Mouse (Mus musculus) G1E-ER4 (cell line): ENCODE measurements around the gene Hist3h2ba. TPM values are rescaled to one million over a fixed set of nuclear protein-coding genes. Genes with fewer than 3 reads are reported as not detected.

Source experiments
- GATA1 ChIP-seq: IDR thresholded peaks from one replicate; pipeline ENCODE4 v1.8.0; 2012; ENCODE audit warnings: low read length, inconsistent platforms
- polyA plus RNA-seq: library from polyadenylated mRNA; stranded (reverse); fragments of >175 nt; gene quantifications from 2 replicates; pipeline ENCODE4 v1.2.3, GENCODE M21; 2012

Hist3h2ba gene
- polyA plus RNA-seq = 0.11 TPM in 1 of 2 replicates, not detected in the other

DNA sequence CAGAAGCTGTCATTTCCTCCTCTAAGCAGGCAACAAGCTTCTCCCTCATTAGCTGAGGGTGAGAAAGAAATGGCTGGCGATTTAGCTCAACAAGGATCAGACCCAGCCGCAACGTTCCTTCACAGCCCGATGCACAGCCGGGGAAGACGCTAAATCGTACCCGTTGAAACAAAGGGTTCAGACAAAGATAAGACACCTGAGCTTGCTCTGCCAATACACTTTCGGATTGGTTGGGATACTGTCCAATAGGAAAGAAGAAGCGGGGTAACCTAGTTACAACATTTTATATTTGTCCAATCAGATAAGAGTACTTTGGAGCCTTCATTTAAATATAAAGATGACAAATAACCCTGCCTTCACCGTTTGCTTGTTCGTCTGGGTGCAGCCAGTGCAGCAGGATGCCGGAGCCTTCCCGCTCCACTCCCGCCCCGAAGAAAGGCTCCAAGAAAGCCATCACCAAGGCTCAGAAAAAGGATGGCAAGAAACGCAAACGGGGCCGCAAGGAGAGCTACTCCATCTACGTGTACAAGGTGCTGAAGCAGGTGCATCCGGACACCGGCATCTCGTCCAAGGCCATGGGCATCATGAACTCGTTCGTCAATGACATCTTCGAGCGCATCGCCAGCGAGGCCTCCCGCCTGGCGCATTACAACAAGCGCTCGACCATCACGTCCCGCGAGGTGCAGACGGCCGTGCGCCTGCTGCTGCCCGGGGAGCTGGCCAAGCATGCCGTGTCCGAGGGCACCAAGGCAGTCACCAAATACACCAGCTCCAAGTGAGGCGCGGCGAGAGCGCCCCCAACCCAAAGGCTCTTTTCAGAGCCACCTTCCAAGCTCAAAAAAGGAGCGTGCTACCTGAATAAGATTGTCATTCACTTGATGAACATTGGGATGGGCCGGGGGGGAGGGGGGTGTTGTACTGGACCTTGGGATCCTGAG lies at the start of gene Hist3h2ba:
Gene Hist3h2ba (plus strand): TSS at position 379 of the 938 bp plus-strand sequence.
- no peak for TF ChIP-seq GATA1

DNA sequence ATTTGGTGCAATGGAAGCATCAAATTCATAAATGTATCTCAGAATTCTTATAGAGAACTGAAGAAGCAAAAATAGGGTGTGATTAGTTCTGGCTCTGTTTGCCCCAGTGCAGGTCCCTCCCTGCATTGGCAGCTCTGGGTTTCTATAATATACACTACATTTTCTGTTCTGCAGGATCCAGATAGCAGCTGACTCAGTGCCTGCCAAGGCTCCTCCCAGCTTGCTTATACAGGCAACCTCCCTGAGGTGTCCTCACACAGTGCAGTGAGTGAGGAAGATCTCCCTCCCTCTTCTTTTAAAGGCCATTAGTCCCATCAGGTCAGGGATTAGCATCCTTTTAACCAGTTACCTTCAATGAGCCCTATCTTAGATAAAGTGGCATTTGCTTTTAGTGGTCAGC lies 47.6 kb upstream of the Hist3h2ba start:
- no peak for TF ChIP-seq GATA1

DNA sequence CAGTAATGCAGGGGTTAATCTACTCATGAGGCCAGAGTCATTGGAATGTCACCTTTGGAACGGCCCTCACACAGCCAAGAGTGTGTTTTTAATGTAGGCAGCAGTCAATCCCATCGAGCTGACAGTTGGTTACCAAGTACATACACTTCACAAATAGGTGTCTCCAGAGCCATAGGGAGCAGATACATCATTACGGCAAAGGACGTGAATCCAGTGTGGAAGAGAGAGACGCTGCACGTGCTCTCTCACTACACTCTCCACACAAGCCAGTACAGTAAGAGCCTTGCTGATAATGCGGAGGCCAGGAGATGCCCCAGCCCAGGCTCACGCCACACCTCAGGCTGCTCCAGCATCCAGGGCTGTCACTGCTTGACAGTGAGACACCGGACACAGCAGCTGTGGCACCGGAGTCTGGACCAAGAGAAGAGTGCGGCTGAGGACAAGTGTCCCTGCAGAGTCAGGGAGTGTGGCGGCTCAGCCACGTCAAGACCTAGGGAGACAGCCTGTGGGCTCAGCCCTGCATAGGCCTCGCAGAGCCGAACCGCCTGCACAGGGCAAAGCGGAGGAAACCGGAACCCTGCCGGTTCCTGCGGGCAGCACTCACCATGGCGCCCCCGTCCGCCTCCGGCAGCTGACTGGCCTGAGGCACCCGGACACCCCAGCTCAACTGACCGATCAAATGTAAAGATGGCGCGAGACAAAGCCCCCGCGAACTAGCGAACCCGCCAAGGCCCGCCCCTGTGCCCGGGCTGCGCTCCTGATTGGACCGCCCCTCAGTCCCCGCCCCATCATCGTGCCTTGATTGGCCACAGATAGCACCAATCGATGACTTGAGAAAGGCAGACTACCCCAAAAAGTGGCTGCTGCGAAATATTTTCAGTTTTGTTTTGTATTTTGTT lies 45.0 kb upstream of the Hist3h2ba start, which contains the start of gene Zfp39:
Gene Zfp39 (minus strand): TSS at position 715 of the 899 bp plus-strand sequence.
- no peak for TF ChIP-seq GATA1

DNA sequence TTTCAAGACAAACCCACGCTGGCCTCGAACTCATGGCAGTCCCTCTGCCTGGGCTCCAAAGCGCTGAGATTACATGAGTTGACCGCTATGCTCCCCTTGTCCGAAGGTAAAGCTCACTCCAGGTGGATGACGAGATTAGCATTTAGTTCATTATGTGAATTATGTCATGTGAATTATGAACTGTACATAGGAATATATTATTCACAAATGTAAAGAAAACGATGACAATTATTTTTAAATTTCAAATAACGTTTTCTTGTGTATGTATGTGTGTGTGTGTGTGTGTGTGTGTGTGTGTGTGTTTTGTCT lies 44.4 kb upstream of the Hist3h2ba start:
- TF ChIP-seq GATA1 = no peak

DNA sequence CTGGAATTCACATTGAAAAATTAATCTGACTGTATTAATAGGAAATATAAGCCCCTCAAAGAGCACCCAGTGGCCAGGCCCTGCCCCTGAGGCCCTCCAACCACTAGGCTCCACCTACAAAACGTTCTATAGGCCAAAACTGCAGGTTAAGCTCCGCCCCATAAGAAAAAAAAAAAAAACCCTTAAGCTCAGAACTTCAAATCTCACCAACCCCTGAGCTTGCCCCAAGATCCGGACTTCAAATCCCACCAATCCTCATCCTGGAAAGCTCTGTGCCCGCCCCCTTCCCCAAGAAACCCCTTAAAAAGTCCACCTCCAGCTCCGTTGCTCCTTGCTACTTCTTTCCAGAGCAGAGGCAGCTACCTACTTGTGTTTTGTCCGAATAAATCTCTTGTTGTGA lies 43.9 kb upstream of the Hist3h2ba start:
- TF ChIP-seq GATA1 = no peak

DNA sequence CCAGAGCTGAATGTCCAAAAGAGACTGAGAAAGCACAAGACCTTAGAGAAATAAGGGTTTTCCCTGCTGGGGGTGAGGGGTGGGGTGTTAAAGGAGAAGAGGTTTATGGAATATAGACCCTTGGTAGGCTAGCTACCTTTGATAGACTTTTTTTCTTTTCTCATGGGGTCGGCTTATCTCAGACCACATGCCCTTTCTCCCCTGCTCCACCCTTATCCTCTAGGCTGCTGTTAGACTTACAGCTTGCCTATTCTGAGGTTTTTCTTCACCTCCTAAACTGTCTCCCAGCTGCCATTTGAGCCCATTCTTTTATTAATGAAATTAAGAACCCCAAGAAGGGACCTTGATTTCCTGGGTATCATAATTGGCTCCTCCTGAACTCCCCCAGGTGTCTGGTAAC lies 34.9 kb upstream of the Hist3h2ba start:
- TF ChIP-seq GATA1 = no peak

DNA sequence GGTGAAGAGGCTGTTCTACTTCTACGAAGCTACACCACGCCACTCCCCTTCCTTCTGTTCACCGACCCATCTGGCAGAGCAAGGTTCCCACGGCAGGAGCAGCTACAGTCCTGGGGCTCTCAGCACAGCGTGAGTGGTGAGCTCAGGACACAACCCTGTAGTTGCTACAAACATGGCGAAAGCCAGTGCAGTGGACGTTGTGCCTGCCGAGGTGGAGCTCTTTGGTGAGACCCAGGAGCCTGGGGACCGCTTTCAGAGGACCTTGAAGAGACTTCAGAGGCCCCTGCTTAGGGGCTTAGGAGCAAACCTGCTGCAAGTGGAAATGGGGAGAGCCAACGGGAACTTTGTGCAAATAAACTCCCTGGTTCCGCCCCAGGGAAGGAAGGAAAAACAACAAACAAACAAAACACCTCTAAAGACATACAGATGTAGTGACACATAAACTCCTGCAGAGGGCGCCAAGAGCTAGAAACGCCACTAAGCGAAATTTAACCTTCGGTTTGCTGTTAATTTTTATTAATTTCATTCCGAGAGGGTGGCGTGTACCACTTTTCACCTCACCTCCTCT lies 34.2 kb upstream of the Hist3h2ba start:
- TF ChIP-seq GATA1 = no peak

DNA sequence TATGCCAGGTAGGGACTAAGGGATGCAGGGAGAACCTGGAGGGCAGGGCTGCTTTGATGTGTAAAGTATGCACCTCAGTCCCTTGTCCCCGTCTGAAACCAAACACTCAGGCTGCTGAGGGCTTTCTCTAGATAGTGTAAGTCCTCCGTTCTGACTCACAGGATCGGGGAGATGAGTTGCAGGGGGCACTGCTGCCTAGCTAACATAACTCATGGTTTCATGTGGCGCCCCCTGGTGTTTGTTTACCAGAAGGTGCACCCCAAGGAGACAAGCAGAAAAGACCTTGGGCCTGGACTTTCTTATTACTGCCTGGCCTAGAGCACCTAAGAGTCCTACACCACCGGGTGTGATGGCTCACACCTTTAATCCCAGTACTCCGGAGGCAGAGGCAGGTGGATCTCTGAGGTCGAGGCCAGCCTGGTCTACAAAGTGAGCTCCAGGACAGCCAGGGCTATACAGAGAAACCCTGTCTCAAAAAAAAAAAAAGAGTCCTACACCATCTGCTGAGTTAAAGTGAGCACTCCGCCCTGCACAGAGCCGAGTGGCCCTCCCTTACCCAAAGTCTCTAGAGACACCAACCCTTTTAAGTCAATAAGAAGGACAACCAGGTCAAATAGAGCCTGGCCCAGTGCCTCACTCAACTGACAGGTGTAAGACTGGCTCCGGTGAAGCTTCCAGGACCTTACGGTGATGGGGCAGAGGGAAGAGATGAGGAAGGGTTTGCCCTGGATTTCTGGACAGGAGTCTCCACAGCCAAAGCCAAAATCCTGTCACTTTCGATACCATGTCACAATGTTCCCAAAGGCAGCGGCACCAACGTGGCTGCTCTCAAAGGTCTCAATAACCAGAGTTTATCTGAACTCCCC lies 31.6 kb upstream of the Hist3h2ba start:
- TF ChIP-seq GATA1 = no peak

DNA sequence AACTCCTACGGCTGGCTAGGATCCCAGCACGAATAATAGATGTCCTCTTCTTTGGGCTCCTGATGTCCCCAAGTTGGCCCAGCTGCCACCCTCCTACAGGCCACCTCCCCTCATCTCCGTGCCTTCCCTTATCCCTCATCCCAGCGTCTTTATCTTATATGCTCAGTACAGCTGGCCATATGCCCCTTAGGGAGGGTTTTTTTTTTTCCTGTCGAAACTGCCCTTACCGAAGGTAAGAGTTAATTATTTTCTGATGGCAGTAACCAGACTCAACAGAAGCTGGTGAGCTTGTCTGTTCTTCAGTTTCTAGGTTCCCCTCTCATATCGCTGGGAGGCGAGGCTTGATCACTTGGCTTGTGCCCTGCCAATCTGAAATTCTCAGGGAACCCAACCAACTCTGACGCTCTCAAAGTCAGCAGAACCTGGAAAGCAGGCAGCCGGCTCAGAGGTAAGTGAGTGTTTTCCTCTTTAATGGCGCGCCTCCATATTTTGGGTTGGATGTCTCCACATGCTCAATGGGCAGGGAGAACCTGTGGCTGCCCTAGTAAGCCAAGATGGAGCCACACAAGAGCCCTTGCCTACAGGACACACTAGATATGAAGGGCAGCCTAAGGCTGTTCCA lies 30.9 kb upstream of the Hist3h2ba start, which contains the start of gene Btnl10:
Gene Btnl10 (plus strand): TSS at position 164 of the 622 bp plus-strand sequence.
- TF ChIP-seq GATA1 = no peak

DNA sequence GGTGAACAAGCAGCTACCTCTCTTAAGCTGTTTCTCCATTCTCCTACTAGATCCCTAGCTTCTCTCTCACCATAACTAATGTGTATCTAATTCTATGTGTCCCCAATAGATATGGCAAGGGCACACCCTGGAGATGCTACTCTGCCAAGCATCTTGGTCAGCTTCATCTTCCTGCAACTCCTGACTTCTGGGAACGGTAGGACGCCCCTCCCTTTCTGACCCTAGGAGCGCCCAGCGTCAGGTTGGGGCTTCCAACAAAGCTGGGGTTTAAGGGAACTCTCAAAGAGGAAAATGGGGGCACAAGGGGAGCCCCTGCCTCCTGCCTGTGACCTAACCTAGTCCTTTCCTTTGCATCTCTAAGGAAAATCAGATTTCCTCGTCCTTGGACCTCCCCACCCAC lies 30.0 kb upstream of the Hist3h2ba start:
- TF ChIP-seq GATA1 = no peak

DNA sequence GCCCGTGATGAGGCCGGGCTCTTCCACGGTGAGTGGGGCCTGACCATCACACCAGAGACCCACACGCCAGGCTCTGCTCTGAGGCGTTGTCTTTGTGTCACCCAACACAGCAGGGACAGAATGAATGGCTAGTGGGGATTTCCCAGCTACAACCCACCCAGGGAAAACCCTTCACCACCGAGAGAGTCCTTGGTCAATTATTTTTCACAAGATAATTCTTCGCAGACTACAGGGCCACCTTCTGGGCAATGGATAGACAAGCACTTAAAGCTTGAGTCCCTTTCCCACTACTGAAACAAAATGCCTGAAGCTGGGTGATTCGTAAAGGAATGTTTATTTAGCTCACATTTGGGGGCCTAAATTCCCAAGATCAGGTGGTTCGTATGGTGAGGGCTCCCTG lies 26.3 kb upstream of the Hist3h2ba start:
- no peak for TF ChIP-seq GATA1

DNA sequence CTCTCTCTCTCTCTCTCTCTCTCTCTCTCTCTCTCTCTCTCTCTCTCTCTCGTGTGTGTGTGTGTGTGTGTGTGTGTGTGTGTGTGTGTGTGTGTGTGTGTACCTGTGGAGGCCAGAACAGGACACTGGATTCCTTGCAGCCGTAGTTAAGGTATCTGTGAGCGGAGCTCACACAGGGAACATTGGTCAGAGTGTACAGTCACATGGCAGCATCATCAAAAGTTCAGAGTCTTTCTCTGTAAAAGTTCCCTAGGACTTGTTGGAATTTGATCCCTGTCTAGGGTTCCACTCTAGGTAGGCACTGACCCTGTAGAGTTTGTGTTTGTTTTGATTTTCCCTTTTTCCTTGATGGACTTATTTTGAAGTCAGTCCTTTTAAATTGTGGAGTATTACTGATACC lies 22.1 kb upstream of the Hist3h2ba start:
- TF ChIP-seq GATA1 = no peak

DNA sequence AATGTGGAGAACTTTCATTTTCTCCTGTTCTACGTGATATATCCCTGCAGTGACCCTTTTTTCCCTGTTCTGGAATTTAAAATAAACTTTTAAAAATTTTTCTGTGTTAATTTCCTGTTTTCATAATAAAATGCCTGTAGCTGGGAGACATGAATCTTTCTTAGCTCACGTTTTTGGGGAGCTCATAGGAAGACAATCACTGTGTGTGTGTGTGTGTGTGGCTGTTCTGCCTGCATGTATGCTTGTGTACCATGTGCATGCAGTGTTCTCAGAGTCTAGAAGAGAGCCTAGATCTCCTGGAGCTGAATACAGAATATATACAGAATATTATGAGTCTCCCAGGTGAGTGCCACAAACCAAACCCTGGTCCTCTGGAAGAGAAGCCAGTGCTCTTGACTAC lies 21.7 kb upstream of the Hist3h2ba start:
- no peak for TF ChIP-seq GATA1

DNA sequence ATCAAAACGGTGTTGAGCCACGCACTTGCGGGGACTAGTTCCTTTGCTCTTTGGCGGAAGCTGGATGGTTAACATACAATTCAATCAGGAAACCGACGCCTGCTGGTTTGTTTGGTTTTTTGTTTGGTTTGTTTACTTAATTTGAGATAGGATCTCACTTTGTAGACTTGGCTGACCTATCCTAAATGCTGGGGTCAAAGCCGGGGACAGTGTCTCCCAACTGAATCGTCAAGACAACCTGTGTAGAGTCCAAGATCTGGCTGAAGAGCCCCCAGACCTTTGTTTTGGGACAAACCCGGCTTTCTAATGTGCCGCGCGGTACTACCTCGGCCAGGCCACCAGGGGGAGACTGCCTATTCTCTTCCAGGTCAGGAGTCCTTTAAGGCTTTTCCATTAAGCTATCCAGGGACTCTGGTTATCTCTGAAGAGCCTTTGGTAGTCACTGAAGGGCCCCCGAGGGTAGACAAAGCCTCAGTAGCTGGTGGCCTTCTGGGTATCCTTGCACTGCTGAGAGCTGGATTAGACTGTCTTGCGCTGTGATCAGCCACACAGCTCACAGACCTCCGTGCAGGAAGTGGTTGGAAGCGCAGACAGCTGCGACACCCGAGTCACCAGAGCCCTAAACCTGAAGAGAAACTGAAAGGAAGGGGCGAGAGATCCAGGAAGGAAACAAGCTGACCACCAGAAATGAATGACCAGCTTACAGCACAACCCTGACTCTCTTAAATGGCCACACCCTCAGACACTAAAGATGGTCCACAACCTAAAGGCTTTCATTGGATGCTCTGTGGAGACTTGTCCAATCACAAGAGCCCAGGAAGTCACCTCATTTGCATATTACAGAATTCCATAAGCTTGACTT lies 20.7 kb upstream of the Hist3h2ba start:
- TF ChIP-seq GATA1 = no peak
